Mouse (Mus musculus): ENCODE data around the gene Sec23a. TPM values are rescaled to one million over a fixed set of nuclear protein-coding genes. Genes with fewer than 3 reads are reported as not detected.
"Not testable (repeated sequence)": the region's sequence is repeated elsewhere in the genome, so short reads cannot be mapped to it uniquely, and the experiment has no call there.

Sec23a gene
- polyA plus RNA-seq, 1 experiment, result 27.1 TPM

DNA sequence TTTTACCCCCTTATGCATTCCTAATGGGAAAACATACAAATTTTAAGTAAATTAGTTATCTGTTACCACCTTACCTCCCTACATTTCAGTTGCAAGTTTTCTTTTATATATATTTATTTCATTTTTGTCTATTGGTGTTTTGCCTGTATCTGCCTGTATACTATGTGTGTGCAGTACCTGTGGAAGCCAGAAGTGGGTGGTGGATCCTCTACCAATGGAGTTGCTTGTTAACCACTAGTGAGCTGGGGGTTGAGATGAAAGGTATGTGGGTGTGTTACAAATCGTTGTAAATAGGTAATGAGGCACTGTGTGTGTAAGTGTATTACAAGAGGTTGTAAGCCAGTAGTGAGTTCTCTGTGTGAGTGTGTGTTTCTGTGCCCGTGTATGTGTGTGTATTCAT is 1.3 kb downstream of the Sec23a start:
- DNase-seq (ENCODE audit: low read depth, low spot score), result no peak
- WGBS, result 21% methylated on average over 2 of the region's 2 CpGs

DNA sequence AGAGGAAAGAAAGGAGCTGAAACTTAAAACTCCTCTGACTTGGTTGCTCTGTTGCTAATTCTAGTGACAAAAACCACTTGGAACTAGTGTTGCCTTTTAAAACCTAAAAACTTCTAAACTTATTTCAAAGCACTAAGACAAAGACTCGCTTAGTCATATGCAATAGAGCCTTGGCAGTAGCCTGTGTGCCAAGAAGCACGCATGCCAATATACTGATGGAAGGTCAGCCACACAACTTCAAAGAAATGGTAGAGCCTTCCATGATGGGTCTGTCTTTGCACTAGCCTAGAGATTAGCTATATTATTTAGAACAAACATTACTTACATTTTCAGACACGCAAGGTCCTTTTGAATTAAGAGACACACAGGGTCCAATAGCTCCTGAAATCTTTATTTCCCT is 26.1 kb downstream of the Sec23a start:
- DNase-seq (ENCODE audit: low read depth, low spot score), result no peak
- WGBS, result 94% methylated on average over 3 of the region's 3 CpGs

DNA sequence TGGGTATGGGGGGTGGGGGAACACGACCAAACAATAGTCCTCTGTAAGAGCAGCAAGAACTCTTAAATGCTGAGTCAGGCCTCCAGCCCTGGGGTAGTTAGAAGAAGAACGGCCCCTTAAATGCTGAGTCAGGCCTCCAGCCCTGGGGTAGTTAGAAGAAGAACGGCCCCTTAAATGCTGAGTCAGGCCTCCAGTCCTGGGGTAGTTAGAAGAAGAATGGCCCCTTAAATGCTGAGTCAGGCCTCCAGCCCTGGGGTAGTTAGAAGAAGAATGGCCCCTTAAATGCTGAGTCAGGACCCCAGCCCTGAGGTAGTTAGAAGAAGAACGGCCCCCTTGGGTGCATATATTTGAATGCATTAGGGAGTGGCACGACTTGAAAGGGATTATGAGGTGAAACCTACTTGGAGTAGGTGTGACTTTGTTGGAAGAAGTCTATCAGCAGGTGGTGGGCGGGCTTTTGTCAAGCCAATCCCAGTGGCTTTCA is 30.6 kb downstream of the Sec23a start:
- WGBS, result 78% methylated on average over 6 of the region's 6 CpGs
- not testable (repeated sequence) for DNase-seq (ENCODE audit: low read depth, low spot score)

DNA sequence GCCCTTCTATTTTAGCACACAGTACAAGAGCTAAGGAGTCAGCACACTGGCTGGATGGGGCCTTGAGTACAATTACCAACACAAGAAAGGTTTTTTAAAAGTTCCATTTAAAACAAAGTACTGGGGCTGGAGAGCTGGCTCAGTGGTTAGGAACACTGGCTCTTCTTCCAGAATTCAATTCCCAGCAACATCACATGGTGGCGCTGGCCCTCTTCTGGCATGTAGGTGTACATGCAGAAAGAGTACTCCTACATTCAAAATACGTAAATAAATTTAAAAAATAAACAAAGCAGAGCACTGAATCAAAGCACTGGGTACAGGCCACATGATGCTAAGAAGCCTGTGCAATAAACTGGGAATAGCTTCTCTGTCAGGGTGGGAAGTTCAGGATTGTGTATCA is 34.9 kb downstream of the Sec23a start:
- DNase-seq (ENCODE audit: low read depth, low spot score), result no peak
- WGBS, result 81% methylated on average over 2 of the region's 2 CpGs

DNA sequence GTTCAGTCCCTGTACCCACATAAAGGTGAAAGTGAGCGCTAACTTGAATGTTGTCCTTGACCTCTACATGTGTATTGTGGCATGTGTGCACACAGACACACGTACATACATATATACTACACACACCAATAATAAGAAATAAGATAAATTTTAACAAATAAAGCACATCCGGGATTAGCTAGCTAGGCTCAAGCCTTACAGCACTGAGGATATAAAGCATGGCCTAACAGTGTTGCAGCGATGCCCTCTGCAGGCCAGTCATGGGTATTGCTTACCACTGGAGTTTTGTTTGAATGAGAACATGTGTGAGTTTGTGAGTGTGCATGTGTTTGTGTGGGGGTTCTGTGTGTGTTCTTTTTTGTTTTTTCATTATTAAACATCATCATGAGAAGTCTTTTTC is 47.2 kb downstream of the Sec23a start:
- DNase-seq (ENCODE audit: low read depth, low spot score), result no peak
- 68% methylated on average over 4 of the region's 4 CpGs for WGBS

DNA sequence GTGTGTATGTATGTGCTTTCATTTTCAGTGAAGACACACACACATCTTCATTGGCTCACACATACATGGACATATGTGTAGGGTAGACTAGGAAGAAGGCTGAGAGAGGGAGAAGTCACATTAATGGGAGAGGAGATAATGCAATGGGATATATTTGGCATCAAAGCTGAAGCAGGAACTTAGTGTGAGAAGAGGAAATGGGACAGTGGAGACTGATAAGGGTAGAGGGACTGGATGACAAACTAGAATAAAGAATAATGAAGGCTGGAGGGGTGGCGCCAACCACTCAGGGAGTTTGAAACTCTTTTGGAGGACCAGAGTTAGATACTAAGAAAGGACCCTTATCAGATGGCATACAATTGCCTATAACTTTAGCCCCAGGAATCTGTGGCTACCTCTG is 51.0 kb downstream of the Sec23a start:
- WGBS, result 95% methylated on average over 1 of the region's 1 CpGs
- DNase-seq (ENCODE audit: low read depth, low spot score), result no peak

DNA sequence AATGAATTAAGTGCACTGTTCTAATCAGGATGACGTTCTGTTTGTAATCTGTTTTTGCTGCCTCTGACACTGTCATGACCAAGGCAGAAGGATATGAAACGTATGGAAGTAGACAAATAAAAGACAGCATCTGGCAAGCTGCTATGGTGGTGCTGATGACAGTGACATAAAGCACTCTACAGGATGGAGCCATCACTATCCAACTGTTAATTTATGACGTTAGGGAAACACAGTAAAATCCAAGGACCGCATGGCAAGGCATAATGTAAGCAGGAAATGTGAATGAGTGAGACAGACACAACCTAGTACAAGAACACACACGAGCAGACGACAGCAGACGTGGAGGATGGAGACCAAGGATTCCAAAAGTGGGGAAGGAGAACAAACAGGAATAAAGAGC is 55.2 kb downstream of the Sec23a start:
- WGBS, result 40% methylated on average over 7 of the region's 7 CpGs
- peak; percentile 6 for DNase-seq (ENCODE audit: low read depth, low spot score)

DNA sequence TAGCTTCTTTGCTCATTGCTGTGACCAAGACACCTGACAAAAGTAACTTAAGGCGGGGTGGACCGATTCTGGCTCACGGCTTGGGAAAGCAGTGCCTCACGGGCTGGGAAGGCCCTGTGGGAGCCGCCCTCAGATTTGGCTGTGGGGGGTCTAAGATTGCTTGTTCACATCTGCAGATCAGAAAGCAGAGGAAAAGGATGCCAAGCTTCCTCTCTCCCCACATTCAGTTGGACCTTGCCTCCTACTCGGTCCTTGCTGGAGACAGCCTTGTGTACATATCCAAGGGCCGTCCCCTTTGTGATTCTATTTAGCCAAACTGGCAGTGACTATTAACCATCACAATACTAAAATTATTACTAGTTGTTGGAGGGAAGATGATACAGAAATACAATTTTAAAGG is 55.7 kb downstream of the Sec23a start:
- 37% methylated on average over 7 of the region's 7 CpGs for WGBS
- no peak for DNase-seq (ENCODE audit: low read depth, low spot score)

DNA sequence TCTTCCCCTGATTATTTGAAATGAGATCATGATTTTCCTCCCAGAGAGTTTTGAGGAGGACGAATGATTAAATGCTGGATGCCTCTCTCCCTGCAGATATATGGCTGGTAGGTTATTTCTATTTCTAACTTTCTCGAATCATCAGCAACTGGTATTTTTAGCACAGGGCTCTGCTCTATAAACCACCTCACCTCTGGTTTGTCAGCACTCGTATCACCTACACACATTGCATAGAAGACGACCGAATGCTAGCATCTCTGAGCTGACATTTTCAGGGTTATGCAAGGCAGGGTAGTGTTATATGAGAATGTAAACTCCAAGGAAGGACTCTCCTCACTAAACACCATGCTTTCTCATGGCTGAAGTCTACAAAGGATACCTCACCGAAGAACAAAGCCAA is 63.9 kb downstream of the Sec23a start:
- DNase-seq (ENCODE audit: low read depth, low spot score), result no peak
- 84% methylated on average over 6 of the region's 6 CpGs for WGBS

DNA sequence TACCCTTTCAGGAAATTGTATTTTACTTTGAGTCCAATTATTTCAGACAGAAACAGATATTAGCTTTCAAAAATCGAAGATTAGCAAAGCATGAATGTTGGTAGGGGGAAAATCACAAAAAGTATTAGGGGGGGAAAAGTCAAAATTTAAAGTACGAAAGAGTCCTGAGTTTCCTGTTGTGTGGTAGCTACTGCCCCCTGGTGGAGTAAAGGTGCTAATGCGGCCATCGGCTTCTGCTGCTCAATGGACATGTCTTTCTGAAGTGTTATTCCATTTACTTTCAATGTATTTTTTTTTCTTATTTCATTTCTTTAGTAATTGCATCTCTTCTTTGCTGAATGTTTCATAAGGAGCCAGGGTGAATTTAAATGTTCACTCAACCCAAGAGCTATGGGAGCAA is 64.6 kb downstream of the Sec23a start:
- peak; percentile 11 for DNase-seq (ENCODE audit: low read depth, low spot score)
- 18% methylated on average over 4 of the region's 4 CpGs for whole genome bisulfite sequencing

DNA sequence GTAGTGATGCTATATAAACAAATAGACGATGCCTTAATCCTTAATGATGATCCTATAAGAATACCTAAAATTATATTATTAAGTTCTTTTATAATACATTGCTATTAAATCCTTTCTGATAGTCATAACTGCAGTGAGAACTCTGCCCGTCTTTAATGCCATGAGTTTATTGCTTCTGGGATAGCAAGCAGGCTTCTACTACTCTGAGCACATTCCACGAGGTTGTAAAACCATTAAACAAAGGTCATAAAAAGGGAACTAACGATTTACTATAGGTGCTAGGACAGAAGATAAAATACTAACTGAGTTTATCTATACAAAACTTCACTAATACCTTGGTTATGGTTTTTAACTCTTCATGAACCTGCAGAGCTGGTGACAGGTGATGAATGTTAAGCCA is 69.3 kb downstream of the Sec23a start:
- WGBS, result 21% methylated on average over 4 of the region's 4 CpGs
- peak; percentile 22 for DNase-seq (ENCODE audit: low read depth, low spot score)

DNA sequence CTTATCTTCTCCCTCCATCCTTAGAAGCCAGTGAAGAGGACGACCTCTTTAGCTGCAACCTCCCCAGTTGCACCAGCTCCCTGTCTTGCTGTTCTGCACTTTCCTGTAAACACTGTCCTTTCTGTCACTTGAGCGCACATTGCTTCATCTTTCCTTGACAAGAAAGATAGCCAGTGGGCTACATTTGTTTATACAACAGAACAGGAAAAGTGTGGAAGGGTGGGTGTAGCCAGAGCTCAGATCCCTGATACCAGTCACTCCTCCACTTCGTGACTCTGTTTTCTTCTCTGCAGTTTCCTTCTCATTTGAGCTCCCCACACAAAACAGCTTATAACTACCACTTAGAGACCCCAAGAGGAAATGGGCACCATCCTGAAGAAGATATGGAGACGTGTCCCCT is 77.2 kb downstream of the Sec23a start:
- WGBS, result 58% methylated on average over 4 of the region's 4 CpGs
- no peak for DNase-seq (ENCODE audit: low read depth, low spot score)

DNA sequence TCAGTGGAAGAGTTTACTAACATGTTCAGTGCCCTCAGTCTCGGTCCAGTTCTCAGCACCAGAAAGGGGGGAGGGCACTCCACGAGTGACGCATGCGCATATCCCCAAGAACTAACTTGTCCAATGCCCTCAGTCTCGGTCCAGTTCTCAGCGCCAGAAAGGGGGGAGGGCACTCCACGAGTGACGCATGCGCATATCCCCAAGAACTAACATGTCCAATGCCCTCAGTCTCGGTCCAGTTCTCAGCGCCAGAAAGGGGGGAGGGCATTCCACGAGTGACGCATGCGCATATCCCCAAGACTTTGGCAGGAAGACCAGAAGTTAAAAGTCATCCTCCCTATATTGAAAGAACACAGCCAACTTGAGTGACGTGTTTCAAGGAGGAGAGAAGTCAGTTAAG is 86.8 kb downstream of the Sec23a start:
- DNase-seq (ENCODE audit: low read depth, low spot score), result no peak
- WGBS, result 88% methylated on average over 15 of the region's 15 CpGs

DNA sequence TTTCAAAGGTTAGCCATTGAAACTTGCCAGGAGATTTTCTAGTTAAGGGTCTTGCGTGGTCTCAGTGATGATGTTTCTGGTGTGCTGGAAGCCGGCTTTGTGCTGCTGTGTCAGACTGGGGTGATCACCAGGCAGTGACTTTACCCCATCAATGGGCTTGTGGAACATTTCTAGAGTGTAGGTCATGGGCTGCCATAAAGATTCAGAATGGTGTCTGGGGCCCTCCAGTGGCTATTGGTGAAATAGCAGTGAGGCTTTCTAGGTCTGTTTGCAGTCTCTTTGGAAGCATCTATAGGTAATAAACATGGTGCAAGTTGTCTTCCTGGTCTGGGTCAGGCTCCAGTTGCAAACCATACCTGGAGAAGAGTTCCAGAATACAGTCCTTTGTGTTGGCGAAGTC is 87.8 kb downstream of the Sec23a start:
- no peak for DNase-seq (ENCODE audit: low read depth, low spot score)
- 68% methylated on average over 3 of the region's 3 CpGs for WGBS

DNA sequence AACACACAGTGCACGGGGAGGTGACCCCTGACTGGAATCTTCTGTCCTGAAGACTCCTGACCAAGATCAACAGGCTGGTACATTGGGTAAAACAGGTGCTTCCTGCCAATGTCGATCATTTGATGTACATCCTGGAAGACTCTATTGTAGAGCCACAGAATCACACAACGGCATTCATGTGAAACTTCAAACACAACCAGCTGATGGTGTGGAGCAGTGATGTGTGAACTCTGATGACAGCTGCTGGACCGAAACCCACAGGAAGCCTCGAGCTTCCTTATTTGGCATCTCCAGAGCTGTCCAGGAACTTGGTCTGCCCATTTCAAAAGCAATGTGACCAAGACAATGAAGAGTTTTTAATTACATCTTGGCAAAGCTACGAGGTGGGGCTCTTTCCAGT is 91.0 kb downstream of the Sec23a start:
- 60% methylated on average over 6 of the region's 6 CpGs for WGBS
- DNase-seq (ENCODE audit: low read depth, low spot score), result no peak

DNA sequence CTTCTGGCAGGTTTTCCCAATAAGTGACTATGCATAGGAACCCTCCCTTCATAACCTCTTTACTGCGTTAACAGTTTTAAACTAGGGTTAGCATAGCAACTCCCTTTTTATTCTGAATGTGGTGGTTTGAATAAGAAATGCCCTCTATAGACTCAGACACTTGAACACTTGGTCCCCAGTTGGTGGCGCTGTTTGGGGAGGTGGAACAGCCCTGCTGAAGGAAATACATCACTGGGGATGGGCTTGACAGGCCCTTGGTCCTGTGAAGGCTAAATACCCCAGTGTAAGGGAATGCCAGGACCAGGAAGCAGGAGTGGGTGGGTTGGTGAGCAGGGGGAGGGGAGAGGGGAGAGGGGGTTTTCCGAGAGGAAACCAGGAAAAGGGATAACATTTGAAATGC is 92.3 kb downstream of the Sec23a start:
- no peak for DNase-seq (ENCODE audit: low read depth, low spot score)
- WGBS, result 69% methylated on average over 3 of the region's 3 CpGs

DNA sequence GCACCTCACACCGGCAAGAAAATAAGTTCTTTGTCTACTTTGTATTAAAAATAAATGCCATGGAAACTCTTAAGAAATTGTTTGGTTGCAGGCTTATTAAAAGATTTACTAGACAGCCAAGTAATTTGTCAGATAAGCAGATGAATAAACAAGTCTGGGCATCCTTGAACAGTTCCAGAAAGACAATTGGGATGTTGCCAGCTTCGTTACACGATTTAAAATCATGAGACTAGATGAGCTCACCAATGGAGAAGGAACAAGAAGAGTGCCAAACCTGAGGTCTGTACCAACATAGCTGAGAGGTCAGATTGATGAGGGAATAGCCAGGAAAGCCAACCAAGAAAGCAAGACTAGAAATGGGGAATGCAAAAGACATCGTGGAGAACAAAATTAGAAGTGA is 102.0 kb downstream of the Sec23a start:
- 75% methylated on average over 4 of the region's 4 CpGs for whole genome bisulfite sequencing
- DNase-seq (ENCODE audit: low read depth, low spot score), result no peak

Other genes with a start within 250 kb of the Sec23a start
- 2.3 and 3.1 TPM in 2 replicates for gene Gemin2, start 1.4 kb upstream of the Sec23a start, polyA plus RNA-seq (2012; rRNA removed)
- gene Trappc6b, start 49.5 kb upstream of the Sec23a start, polyA plus RNA-seq (2012; rRNA removed), result 28.4 and 32.5 TPM in 2 replicates
- 7.6 and 11.2 TPM in 2 replicates for gene Pnn, start 54.9 kb upstream of the Sec23a start, polyA plus RNA-seq (2012; rRNA removed)
- gene Mia2, start 83.8 kb upstream of the Sec23a start, polyA plus RNA-seq (2012; rRNA removed), result 39.1 and 51.3 TPM in 2 replicates
- gene Fbxo33, start 207.7 kb upstream of the Sec23a start, polyA plus RNA-seq (2012; rRNA removed), result 9.9 and 13.9 TPM in 2 replicates